Mouse (Mus musculus) spleen, adult 2 months (tissue): ENCODE measurements around the gene Vnn3. TPM values are rescaled to one million over a fixed set of nuclear protein-coding genes. Genes with fewer than 3 reads are reported as not detected.

ENCODE experiments used
- DNase-seq, 2 experiments: peaks; one replicate each; pipeline versions ENCODE4 v3.0.0 to v3.0.0-alpha.2; 2012 to 2021; ENCODE audit warnings: low spot score in 2 of 2, low read depth in 1 of 2
- H3K27ac ChIP-seq: fragments of 200-500 bp; 2 replicates; pipeline ENCODE4 v1.5.1; 2012; ENCODE audit warnings: low read length, inconsistent platforms; ENCODE audit not compliant: insufficient read depth
- H3K27me3 ChIP-seq: fragments of 200-500 bp; 2 replicates; pipeline ENCODE4 v1.6.1; 2012; ENCODE audit warnings: mild to moderate bottlenecking, moderate library complexity, low read length, inconsistent platforms; ENCODE audit not compliant: control insufficient read depth, insufficient read depth
- H3K36me3 ChIP-seq: fragments of 200-500 bp; 2 replicates; pipeline ENCODE4 v1.6.1; 2012; ENCODE audit warnings: mild to moderate bottlenecking, low read length, inconsistent platforms; ENCODE audit not compliant: control insufficient read depth, insufficient read depth
- H3K4me1 ChIP-seq: fragments of 200-500 bp; 2 replicates; pipeline ENCODE4 v1.6.1; 2011; ENCODE audit warnings: inconsistent platforms; ENCODE audit not compliant: control insufficient read depth, insufficient read depth, insufficient read length
- H3K4me3 ChIP-seq: fragments of 200-500 bp; 2 replicates; pipeline ENCODE4 v1.5.1; 2011; ENCODE audit warnings: mild to moderate bottlenecking, inconsistent platforms; ENCODE audit not compliant: insufficient read depth, insufficient read length; ENCODE audit errors: extremely low read depth
- CTCF ChIP-seq: fragments of 200-500 bp; IDR thresholded peaks from 2 replicates; pipeline ENCODE4 v1.5.1; 2011; ENCODE audit warnings: mild to moderate bottlenecking, inconsistent platforms; ENCODE audit not compliant: insufficient read depth, insufficient read length, insufficient replicate concordance; ENCODE audit errors: extremely low read depth
- POLR2A ChIP-seq: fragments of 200-500 bp; IDR thresholded peaks from 2 replicates; pipeline ENCODE4 v1.6.1; 2011; ENCODE audit warnings: low read depth, low read length, inconsistent platforms
- WGBS: fragments of 180-500 bp; shearing (Covaris S2); methylation state at CpG from one replicate; pipeline ENCODE4 v1.1.7; 2018; 5-methylcytosine and 5-hydroxymethylcytosine counted together
- polyA plus RNA-seq: library from polyadenylated mRNA; depleted of rRNA; stranded (reverse); fragments of >200 nt; gene quantifications from 2 replicates; pipeline ENCODE4 v1.2.3, GENCODE M21; 2012

Gene Vnn3
- polyA plus RNA-seq, 1 experiment, result 2.2 TPM

DNA sequence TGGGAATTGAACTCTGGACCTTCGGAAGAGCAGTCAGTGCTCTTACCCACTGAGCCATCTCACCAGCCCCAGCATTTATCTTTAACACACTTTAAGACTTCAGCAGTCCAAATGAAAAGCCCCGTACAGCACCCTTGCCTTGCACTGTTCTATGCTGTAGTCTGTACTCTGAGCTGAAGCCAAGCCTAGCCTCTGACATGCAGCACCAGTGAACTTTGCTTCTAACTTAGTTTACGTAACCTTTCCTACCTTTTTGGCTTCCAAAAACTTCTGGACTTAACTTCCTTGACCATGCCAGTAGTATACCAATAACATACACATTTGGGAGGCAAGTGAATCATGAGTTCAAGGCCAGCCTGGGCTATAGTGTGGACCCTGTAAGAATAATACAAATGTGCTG is 12.4 kb upstream of the Vnn3 start:
- no peaks in the 10 kb centered on the region for H3K27me3 ChIP-seq
- TF ChIP-seq CTCF (no peak), POLR2A (no peak)
- DNase-seq, result no peak
- peaks cover 4% of the 10 kb centered on the region; the same call in 1 of the 2 replicates for H3K4me1 ChIP-seq
- H3K36me3 ChIP-seq, result no peaks in the 10 kb centered on the region
- H3K27ac ChIP-seq, result no peak overlapping the region
- H3K4me3 ChIP-seq, result no peak overlapping the region
- 91% methylated on average over 3 of the region's 3 CpGs for whole genome bisulfite sequencing

DNA sequence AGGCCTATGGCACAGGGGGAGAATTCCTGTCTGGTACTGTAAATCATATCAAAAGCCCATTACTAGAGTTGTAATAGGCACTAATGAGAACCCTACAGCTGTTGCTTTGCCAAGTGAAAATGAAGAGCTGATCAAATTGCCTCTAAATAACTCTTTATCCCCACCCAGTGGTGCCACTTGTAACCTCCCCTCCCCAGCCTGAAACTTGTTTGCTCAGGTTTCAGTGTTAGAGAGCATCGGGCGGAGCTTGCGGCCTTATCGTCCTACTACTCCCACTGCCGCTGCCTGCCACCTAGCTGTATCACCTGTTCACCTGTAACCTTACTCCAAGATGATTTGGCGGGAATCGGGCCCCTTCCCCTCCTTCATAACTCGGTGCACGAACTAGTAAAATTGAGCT is 11.9 kb upstream of the Vnn3 start:
- TF ChIP-seq CTCF, result no peak
- no peak for TF ChIP-seq POLR2A
- 88% methylated on average over 9 of the region's 9 CpGs for WGBS
- no peak for DNase-seq
- Histone ChIP-seq H3K36me3 (no peaks in the 10 kb centered on the region), H3K4me1 (peaks cover 4% of the 10 kb centered on the region; the same call in 1 of the 2 replicates), H3K4me3 (no peak overlapping the region), H3K27ac (no peak overlapping the region), H3K27me3 (no peaks in the 10 kb centered on the region)

DNA sequence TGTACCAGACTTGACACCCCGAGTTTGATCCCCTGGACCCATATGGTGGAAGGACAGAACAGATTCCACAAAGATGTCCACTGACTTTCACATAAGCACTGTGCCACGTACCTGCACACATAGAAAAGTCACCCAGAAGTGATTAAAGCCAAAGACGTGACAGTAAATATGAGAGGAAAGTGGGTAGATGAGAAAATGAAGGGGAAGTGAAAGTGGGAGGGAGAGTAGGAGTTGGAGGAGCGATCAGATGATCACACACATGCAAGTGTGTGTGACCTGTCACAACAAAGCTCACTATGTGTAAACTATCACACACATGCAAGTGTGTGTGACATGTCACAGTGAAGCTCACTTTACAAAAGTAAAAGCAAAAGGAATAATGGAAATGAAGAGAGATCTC is 10.8 kb upstream of the Vnn3 start:
- Histone ChIP-seq H3K4me1 (peaks cover 4% of the 10 kb centered on the region; the same call in 1 of the 2 replicates), H3K27me3 (no peaks in the 10 kb centered on the region), H3K4me3 (no peak overlapping the region), H3K36me3 (no peaks in the 10 kb centered on the region), H3K27ac (no peak overlapping the region)
- 28% methylated on average over 4 of the region's 4 CpGs for WGBS
- no peak for TF ChIP-seq POLR2A
- no peak for DNase-seq

DNA sequence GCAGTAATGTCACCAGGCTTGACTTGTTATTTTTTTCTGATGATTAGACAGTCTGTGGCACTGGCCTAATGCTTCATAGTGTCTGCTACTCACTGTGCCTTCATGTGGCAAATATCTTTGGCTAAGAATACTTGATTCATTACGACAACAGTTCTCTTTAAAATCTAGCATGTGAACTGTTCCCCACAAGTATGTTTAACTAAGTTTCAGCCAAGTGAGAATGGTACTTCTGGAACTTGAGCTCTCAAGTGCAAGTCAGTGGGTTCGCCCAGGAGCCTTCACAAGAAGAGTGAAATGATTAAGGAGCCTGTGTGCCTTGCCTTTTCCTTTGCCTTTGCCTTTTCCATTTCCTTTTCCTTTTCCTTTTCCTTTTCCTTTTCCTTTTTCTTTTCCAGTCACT is 834 bp downstream of the Vnn3 start:
- WGBS, result 84% methylated on average over 2 of the region's 2 CpGs
- H3K4me1 ChIP-seq, result no peaks in the 10 kb centered on the region
- no peaks in the 10 kb centered on the region for H3K27me3 ChIP-seq
- TF ChIP-seq POLR2A (no peak), CTCF (no peak)
- no peak overlapping the region for H3K27ac ChIP-seq
- H3K36me3 ChIP-seq, result no peaks in the 10 kb centered on the region
- no peak overlapping the region for H3K4me3 ChIP-seq
- DNase-seq, result no peak

DNA sequence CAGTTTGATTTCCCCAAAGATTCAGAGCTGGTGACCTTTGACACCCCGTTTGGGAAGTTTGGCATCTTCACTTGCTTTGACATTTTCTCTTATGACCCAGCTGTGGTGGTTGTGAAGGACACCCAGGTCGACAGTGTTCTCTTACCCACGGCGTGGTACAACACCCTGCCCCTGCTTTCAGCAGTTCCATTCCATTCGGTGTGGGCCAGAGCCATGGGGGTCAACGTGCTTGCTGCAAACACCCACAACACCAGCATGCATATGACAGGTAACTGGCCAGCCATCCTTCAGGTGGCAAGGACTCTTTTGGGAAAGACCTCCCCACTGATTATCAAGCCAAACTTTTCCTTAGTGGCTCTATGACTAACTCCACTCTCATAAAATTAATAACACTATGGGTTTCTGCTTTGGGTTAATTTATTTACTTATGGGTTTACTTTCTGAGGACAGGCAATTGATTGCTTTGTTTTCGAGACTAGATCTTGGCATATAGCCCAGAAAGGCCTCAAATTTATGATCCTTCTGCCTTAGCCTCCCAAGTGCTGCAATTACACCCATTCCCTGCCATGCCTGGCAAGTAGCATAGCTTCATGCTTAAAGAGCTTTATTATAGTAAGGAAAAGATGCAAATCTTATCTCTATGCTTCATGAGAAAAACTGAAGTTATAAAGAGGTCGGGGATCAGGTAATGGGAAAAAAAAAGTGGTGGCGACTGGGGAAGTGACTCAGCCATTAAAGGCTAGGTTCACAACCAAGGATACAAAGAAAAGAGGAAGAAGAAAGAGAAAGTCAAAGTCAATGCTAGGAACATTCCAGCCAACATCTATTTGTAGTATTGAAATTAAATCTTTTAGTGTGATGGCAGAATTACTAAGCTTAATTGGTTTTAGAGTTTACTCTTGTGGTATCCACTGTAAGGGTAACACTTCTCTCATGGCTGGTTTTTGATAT is 13.4 kb downstream of the Vnn3 start:
- Histone ChIP-seq H3K27me3 (no peaks in the 10 kb centered on the region), H3K27ac (no peak overlapping the region), H3K4me1 (no peaks in the 10 kb centered on the region), H3K4me3 (no peak overlapping the region), H3K36me3 (no peaks in the 10 kb centered on the region)
- DNase-seq, result no peak
- 66% methylated on average over 9 of the region's 9 CpGs for WGBS
- no peak for TF ChIP-seq POLR2A

DNA sequence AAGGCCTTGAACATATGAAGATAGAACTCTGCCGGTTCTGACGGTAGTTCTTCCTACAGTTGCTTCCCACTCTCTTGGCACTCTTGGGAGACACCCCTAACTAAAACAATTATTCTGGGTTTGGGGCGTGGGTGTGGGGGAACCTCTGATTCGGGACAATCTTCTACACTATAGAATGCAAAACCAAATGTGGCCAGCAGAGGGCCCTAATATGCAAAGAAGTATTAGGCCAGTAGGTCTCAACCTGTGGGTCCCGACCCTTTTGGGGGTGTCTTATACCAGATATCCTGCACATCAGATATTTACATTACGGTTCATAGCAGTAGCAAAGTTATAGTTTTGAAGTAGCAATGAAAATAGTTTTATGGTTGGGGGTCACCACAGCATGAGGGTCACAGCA is 29.4 kb downstream of the Vnn3 start:
- no peak for TF ChIP-seq CTCF
- TF ChIP-seq POLR2A, result no peak
- Histone ChIP-seq H3K4me1 (no peaks in the 10 kb centered on the region), H3K27me3 (no peaks in the 10 kb centered on the region), H3K4me3 (no peak overlapping the region), H3K36me3 (no peaks in the 10 kb centered on the region), H3K27ac (no peak overlapping the region)
- WGBS, result 78% methylated on average over 6 of the region's 6 CpGs
- no peak for DNase-seq

DNA sequence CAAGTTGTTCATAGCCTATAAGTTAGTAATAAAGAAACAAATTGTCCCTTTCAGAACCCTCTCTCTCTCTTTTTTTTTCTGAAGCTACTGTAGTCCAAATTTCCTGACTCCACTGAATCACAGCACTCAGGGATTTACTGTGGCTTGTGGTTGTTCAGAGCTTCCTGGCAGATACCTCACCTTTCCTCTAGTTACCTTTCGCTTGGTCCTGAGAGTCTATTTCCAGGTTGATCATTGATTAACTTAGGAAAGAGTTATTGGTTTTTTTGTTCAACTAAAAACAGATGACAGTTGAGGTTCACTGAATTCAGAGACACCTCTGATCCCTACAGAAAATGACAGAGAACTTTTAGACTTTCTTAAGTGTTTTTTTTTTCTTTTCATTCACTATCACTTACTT is 33.6 kb downstream of the Vnn3 start:
- no peaks in the 10 kb centered on the region for H3K4me1 ChIP-seq
- H3K27me3 ChIP-seq, result no peaks in the 10 kb centered on the region
- no peak for DNase-seq
- 80% methylated on average over 1 of the region's 1 CpGs for WGBS
- TF ChIP-seq CTCF (no peak), POLR2A (no peak)
- no peak overlapping the region for H3K4me3 ChIP-seq
- H3K36me3 ChIP-seq, result no peaks in the 10 kb centered on the region
- H3K27ac ChIP-seq, result no peak overlapping the region
